Mouse (Mus musculus) ES-E14 (cell line): ENCODE data around the gene Mcm7.

Source experiments
- CHD2 ChIP-seq: IDR thresholded peaks from 2 replicates; pipeline ENCODE4 v1.6.1; 2014; ENCODE audit warnings: mild to moderate bottlenecking, low read depth, low read length, inconsistent platforms
- HCFC1 ChIP-seq: IDR thresholded peaks from 2 replicates; pipeline ENCODE4 v1.6.1; 2012; ENCODE audit warnings: low read length, inconsistent platforms, borderline replicate concordance; ENCODE audit not compliant: insufficient read depth
- MAFK ChIP-seq: IDR thresholded peaks from 2 replicates; pipeline ENCODE4 v1.6.1; 2014; ENCODE audit warnings: mild to moderate bottlenecking, low read depth, low read length, inconsistent platforms; ENCODE audit not compliant: insufficient read depth

DNA sequence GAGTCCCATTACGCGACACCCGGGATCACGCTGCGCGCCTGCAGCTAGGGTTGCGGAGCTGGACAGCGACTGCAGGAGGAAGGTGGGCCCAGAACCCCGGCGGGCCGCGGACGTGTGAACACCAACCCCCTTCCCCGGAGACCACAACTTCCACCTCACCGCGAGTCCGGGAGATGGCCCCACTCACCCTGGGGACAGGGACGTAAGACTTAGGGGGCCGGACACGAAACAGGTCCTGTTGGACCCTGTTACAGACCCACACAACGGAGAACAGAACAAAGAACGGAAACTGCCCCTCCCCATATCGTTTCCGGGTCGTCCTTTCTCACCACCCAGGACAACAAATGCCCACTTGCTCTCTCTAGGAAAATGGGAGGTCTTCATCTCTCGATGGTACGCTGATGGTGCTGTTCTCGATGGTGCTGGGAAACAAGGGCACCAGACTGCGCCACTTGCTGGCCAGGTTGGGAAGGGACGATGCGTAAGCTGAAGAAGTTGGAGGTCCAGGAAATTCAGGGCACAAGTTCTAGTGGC, 16.7 kb downstream of the Mcm7 start, which contains the start of gene Zfp113:
- 0 out of 2 replicates have a peak, but pooled peaks have one; percentile 15 for TF ChIP-seq MAFK
- peak; percentile 76 for TF ChIP-seq HCFC1
- TF ChIP-seq CHD2, result 0 out of 2 replicates have a peak, but pooled peaks have one; percentile 12
